Mouse (Mus musculus): ENCODE data around the gene Fermt2. TPM values are rescaled to one million over a fixed set of nuclear protein-coding genes. Genes with fewer than 3 reads are reported as not detected.

Fermt2 gene
- total RNA-seq (2021) = 10 to 100 TPM; 78.6 to 81.1 TPM

DNA sequence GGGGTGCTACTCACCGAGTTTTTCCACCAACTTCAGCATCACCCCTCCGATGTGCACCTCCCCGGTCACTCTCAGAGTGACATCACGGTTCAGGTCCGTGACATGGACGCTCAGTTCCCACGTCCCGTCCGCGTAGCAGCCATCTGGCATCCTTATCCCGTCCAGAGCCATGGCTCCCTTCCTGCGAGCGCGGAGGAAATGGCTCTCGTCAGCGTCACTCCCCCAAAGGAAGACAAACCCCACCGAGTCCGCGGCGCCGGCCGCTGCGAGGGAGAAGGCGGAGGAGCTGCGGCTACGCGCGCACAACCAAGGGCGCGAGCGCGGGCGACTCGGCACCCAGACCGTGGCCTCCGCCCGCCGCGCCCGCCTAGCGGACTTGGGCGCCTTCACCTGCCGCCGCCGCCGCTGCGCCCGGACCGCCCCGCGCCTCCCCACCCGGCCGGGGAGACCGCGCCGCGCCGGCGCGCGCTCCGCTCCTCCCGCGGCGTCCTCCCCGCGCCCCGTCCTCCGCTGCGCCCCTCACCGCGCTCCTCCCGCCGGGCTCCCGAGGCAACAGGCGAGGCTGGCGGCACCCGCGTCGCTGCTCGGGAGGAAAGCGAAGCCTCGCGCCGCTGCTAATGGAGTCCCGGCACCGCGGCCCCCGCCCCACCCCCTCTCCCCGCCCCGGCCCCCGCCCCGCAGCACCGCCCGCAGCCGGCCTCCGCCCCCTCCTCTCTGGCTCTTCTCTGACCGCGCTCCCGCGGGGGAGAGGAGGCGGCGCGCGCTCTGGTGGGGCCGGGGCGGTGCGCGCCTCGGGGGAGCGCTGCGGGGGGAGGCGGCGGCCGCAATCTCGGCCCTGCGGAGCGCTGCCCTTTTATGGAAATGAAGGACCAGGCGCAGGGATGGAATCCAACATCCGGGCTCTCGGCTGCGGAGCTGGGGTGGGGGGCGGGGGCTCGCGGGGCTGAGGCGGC, at the start of gene Fermt2:
Fermt2 (minus strand) TSS at position 708 of the 953 bp plus-strand sequence.
- intact Hi-C loops (cut with DNase I) = loop anchor here (5.0 kb wide), 1 partner anchor 72 kb away; no protein-coding TSS in a partner anchor
- DNase-seq (ENCODE audit: extremely low spot score in 1 of 2, low spot score in 2 of 2) = peak; percentile 56 to 93

DNA sequence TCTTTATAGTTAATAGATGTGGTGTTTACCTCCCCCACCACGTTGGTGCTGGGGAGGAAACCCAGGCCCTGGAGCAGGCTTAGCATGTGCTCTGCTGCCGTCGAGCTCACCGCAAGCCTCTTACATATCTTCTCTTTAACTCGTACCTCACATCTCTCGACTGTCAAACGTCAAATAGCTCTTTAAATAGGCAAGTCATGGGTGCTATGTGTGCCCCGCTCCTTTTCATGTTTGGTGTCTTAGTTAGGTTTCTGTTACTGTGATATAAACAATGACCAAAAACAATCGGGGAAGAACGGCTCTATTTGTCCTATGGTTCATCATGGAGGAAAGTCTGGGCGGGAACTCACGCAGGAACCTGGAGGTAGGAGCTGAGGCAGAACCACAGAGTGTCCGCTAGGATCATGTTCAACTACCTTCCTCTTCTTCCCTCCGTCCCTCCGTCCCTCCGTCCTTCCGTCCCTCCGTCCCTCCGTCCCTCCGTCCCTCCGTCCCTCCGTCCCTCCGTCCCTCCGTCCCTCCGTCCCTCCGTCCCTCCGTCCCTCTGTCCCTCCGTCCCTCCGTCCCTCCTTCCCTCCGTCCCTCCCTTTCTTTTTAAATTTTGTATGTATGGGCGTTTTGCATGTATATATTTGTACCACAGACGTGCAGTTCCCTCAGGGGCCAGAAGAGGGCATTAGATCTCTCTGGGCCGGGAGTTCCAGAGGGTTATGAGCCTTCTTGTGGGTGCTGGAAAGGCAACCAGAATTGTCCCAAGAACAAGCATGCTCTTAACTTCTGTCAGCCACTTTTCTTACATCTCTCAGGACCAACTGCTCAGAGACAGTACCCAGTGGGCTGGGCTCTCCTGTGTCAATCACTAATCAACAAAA, 36.4 kb upstream of the Fermt2 start:
- peak; percentile 44 to 67 for DNase-seq (ENCODE audit: extremely low spot score in 1 of 2, low spot score in 2 of 2)
- intact Hi-C loops (cut with DNase I) = loop anchor here (10.0 kb wide), 1 partner anchor 208 kb away; no protein-coding TSS in a partner anchor

DNA sequence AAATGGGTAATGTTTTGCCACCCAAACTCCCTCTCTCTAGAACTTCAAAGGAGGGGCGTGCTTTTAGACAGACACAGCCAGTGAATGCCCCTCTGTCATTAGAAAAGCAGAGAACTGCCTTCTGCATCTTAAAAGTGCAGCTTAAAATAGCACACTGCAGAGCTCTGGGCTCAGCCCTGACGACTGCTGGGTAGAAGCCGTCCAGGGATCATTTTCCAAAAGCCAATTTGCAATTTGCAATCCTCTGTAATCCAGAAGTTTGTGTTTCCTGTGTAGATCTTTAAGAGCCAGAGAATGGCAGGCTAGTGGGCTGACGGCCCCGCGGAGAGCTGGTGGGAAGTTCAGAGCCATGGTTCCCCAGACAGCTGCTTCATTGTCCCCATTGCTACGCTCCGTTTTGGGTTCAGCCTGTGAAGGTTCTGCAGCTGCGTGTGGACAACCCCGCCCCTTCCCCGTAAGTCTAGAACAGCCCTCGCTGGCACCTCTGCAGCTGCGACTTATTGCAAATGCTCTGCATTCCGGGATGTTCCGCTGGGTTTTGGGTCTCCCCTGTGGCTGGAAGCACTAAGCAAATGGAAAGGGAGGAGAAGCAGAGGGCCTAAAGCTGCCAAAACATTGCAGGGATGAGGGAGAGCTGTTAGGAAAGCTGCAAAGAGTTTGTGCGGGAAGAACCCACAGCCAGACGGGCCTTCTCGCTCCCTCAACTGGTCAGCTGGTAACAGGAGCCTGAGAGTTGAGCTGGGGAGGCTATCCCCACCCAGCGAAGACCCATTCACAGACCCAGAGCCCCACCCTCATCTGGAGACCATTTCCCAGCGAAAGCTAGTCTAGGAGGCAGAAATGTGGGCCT, 35.5 kb upstream of the Fermt2 start:
- DNase-seq (ENCODE audit: extremely low spot score in 1 of 2, low spot score in 2 of 2) = peak; percentile 34 to 66
- intact Hi-C loops (cut with DNase I) = loop anchor here (10.0 kb wide), 1 partner anchor 209 kb away; no protein-coding TSS in a partner anchor

DNA sequence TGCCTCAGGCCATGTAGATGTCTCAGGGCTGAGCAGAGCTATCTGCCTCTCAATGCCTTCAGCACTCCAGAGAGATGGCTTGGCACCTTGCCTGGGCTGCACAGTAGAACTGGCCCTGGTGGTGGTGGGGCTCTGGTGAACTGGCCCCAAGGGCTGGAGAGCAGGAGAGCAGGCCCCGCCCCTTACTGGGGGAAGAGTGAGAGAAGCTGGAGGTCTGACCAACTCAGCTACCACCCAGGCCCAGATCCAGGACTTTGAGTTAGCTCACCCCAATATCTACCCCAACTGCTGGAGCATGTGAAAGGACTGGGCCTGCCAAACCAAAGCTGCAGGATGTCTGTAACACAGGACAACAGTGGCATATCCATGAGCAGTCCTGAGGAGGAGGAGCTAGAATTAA, 33.7 kb upstream of the Fermt2 start:
- intact Hi-C loops (cut with DNase I) = loop anchor here (10.0 kb wide), 1 partner anchor 211 kb away; no protein-coding TSS in a partner anchor
- DNase-seq (ENCODE audit: extremely low spot score in 1 of 2, low spot score in 2 of 2) = peak; percentile 40 to 71

DNA sequence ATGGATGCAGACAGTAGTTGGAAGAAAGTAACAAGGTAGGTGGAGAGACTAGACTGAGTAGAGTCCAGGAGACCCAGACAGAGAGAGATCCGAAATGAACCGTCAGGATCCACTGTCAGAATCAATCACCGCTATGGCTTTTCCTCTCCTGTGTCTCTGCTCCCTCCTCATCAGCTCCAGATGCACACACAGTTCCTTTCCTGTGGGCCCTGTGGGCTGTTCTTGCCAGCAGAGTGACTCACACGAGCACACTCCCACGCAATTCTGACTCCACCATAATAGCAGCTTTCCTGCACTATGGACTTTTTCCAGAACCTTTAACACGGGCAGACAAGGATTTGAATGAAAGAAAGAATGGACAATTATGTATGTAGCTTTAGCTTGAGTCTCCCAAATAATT, 31.8 kb upstream of the Fermt2 start:
- DNase-seq (ENCODE audit: extremely low spot score in 1 of 2, low spot score in 2 of 2) = no peak

DNA sequence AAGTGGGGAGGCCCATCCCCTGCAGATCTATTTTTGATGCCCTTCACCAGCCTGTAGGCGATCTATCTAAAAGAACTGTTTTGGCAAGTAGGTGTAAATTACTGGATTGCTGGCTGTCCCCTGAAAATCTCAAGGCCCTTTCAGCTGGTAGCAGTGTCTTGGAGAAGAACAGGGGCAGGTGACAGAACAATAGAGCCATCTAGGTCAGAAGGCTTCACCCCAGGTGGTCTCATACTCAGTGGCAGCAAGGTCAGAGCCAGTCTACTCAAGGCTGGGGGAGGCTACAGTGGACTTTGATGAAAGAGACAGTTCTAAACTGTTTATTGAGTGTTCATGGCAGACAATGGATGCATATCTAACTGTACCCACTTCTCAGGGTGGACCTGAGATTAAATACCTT, 29.1 kb upstream of the Fermt2 start:
- intact Hi-C loops (cut with DNase I) = no loop called here
- no peak for DNase-seq (ENCODE audit: extremely low spot score in 1 of 2, low spot score in 2 of 2)

More for the DNA sequence above, 31.8 kb upstream of the Fermt2 start:
- intact Hi-C loops (cut with DNase I) = loop anchor here (10.0 kb wide), 1 partner anchor 213 kb away; no protein-coding TSS in a partner anchor

DNA sequence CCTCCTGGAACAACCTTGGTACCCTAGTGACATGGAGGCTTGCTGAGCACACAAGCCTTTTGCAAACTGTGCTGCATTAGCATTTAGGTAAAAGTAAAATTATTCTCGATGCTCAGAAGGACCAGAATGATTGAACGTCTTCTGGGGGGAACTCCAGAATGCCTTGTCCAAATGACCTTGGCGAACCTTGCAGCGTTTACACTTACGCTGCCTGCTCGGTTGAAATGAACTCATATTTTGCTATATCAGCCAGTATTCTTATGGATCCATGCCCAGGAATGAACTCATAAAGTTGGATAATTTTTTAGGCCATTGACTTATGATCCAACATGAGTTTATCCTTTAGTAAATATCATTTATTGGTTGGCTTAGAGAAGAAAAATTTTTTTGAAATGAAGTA, 24.4 kb upstream of the Fermt2 start:
- DNase-seq (ENCODE audit: extremely low spot score in 1 of 2, low spot score in 2 of 2) = no peak

DNA sequence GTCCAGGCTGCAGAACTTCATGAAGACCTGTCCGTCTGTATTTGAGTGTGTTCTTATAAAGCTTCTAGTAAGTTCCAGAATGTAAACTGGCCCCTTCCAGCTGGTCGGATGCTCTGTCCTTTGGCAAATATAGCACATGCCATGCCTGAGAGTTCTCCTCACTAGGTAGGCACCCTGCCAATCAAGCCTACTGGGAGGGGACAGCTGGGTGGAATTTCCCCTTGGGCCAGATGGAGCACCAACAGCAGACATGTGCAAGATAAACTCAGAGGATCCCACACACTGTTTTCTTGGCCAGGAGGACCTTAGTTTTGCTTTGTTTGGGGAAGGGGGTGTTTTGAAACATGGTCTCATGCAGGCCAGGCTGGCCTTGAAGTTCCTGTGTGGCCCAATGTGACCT, 23.9 kb upstream of the Fermt2 start:
- DNase-seq (ENCODE audit: extremely low spot score in 1 of 2, low spot score in 2 of 2) = peak; percentile 33 to 68
- intact Hi-C loops (cut with DNase I) = no loop called here

More for the DNA sequence above, 24.4 kb upstream of the Fermt2 start:
- intact Hi-C loops (cut with DNase I) = no loop called here

DNA sequence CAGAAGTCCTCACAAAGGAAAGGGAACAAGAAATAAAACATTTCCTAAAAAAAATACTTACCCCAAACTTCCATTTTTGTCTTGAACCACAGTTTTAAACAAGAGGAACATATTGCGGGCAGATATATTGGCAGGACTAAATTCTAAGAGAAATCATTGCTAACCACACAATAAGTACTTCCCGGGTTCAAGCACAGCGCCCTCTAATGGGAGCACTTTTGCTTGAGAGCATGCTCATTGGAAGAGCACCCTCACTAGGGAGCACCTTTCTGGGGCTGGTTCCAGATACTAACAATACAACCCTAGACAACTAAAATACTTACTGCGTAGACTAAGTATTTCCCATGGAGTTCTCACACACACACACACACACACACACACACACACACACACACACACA, 22.5 kb upstream of the Fermt2 start:
- no peak for DNase-seq (ENCODE audit: extremely low spot score in 1 of 2, low spot score in 2 of 2)
- intact Hi-C loops (cut with DNase I) = no loop called here

DNA sequence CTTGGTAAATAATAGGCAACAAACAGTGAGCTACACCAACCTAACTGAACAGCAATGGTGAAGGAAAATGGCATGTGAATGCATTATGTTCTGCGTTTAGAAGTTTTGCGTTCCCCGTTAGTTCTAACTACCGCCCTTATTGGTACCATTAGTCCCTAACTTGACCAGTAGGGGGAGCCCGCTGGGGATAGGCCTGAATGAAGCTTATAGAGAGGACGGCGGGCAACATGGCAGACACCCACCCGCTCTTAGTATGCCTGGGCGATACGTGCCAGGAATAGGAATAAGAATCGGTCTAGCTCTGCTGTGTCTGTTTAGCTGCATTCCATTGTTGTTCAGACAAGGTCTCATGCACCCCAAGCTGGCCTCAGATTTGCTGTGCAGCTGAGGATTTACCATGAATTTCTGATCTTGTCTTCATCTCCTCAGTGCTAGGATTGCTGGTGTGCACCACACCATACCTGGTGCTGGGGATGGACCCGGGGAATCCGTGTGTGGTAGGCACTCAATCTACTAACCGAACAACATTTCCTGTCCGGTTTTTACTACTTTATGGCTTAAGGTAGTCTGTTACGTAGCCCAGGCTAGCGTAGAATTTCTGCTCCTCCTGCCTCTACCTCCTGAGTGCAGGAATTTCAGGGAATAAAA, 21.3 kb upstream of the Fermt2 start:
- DNase-seq (ENCODE audit: extremely low spot score in 1 of 2, low spot score in 2 of 2) = peak in 1 of 2 experiments; percentile 43
- intact Hi-C loops (cut with DNase I) = no loop called here

DNA sequence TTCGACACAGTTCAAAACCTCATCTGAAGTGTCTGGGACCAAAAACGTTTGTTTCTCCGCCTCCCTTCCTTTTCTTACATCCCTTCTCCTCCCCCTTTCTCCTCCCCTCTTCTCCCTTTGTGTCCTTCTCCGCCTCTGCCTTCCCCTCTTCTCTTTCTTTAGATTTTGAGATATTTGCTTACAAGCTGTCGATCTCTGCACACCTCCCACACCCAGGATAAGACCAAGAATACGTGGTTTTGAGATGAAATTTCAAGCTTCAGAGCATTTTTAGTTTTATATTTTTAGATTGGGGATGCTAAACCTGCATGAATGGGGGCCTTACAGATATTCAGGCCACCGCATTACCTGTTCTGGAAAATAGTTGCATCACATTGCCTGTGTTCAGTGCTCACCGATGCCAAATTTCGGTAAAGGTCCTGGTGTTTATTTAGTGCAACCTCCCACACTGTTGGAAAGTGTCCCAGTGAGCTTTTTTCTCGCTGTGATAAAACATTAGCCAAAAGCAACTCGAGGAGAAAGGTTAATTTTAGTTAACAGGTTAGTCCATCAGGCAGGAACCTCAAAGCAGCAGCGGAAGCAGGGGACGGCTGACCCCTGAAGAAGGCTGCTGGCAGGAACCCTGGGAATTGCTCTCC, 20.2 kb upstream of the Fermt2 start:
- intact Hi-C loops (cut with DNase I) = no loop called here

DNA sequence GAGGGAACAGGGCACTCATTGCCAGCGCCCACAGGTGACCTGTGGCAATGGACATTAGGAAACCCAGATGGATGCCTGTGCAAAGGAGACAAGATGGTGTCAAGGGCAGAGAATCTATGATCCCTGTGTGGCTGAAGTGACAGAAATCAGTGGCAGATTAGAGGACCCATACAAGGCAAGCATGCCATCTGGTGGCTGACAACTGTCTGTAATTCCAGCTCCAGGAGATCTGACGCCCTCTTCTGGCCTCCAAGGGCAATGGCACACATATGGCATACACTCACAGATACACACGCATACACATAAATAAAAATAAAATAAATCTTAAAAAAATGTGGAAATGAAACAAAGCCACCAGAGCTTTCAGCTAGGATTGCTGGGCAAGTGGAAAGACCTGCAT, 18.2 kb upstream of the Fermt2 start:
- DNase-seq (ENCODE audit: extremely low spot score in 1 of 2, low spot score in 2 of 2) = no peak
- intact Hi-C loops (cut with DNase I) = no loop called here

More for the DNA sequence above, 20.2 kb upstream of the Fermt2 start:
- DNase-seq (ENCODE audit: extremely low spot score in 1 of 2, low spot score in 2 of 2) = no peak

DNA sequence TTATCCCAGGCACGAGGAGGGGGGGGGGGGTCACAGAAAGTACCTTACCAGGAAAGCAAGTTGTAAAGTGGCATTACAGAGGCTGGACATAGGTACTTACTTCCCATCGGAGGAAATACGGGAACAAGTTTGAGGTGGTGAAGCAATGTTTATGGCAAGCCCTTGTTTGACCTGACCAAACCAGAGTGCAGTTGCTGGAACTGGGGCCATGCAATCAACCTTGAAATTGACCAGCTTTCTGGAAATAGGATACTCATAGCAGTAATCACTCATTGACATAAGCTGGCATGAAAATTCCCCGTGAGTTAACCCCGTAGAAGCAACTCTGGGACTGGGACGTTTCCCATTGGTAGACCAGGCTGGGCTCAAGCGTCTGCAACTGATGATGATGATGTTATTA, 15.0 kb upstream of the Fermt2 start:
- no peak for DNase-seq (ENCODE audit: extremely low spot score in 1 of 2, low spot score in 2 of 2)
- intact Hi-C loops (cut with DNase I) = loop anchor here (5.0 kb wide), 1 partner anchor 123 kb away; no protein-coding TSS in a partner anchor

DNA sequence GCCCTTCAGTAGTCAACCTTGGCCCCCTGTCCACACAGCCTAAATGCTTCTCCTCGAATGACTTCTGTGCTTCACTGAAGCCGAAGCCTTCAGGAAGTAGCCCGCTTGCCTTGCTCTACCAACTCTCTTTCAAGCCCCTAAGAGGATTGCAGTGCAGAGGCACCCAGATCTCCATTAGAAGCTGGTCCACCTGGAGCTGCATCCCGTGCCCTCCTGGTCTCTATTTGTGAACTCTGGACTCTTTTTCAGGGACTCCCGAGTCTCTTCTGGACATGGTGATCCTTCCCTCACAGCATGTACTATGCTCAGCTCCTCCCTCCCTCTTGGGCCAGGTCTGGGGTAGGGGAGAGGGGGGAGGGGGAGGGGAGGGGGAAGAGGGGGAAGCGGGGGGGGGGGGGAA, 14.1 kb upstream of the Fermt2 start:
- intact Hi-C loops (cut with DNase I) = loop anchor here (5.0 kb wide), 1 partner anchor 122 kb away; no protein-coding TSS in a partner anchor
- DNase-seq (ENCODE audit: extremely low spot score in 1 of 2, low spot score in 2 of 2) = no peak

DNA sequence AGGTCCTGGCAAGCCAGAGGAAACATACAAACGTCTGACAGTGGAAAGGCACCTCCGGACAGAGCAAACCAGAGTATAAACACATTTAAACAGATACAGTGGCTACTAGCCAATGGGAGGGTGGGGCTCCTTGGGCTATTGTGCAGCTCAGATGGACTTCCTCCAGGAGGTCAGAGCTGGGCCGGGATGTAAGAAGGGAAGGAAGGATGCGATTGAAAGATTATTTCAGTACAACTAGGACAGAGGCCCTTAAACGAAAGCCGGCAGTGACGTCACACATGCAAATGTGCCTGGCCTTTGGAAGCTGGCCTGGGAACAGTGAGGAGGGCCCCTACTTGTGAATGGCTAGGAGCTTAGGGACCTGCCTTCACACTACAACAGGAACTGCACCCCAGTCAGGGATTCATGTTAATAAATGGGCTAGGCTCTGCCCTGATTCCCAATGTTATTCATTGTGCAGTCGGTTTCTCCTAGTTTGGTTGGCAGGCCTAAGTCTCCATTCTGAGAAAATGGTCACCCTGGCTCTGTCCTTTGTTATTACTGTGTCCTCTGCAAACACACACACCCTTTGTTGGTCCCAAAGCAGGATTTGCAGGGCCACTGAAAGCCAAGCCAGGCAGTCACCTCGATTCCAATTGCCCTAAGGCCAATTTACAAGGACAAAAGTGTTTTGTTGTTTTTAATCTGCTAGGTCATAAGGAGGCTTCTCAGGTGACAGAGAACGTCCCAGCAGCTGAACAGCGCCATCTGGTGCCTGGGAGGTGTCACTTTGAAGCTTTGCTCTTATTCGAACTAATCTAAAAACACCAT, 9.9 kb upstream of the Fermt2 start:
- intact Hi-C loops (cut with DNase I) = loop anchor here (5.0 kb wide), 1 partner anchor 118 kb away; no protein-coding TSS in a partner anchor
- DNase-seq (ENCODE audit: extremely low spot score in 1 of 2, low spot score in 2 of 2) = peak; percentile 34 to 88

All from left cerebral cortex, postnatal 10 days (tissue).